Mouse (Mus musculus) WW6 (cell line): ENCODE measurements around the gene Fam186a.
"Not testable (repeated sequence)": the region's sequence is repeated elsewhere in the genome, so short reads cannot be mapped to it uniquely, and the experiment has no call there.

Experiments used
- DNase-seq: peaks from one replicate; pipeline ENCODE4 v3.0.0-alpha.2; 2013; ENCODE audit warnings: low read depth, low spot score

The Fam186a gene

DNA sequence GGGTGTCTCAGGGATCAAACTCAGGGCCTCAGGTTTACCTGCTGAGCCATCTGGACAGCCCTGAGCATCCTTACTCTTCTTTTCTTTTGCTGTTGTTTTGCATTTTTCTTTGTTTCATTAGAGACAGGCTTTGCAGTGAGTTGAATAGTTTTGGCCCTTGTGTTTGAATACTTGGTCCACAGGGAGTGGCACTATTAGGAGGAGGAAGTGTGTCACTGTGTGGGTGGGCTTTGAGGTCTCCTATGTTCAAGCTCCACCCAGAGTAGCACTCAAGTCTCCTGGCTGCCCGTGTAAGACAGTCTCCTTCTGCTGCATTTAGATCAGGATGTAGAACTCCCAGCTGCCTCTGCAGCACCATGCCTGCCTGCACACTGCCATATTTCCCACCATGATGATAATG is 32.4 kb downstream of the Fam186a start:
- no peak for DNase-seq

DNA sequence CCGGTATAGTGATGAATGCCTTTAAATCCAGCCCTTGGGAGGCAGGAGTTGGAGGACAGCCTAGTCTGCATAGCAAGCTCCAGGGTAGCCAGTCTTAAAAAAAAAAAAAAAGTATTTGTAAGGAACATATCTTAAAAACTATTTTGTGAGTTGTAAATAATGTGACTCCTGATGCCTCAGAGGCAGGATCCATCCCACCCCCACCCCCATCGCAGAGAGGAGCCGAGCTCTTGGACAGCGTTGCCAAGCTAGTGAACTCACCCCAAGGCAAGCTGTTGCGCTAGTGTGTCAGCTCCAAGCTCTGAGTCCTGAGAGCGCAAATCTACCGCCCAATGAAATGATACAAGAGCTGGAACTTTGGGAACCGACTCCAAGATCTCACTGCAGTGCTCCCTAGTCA is 35.6 kb downstream of the Fam186a start:
- DNase-seq: no peak

DNA sequence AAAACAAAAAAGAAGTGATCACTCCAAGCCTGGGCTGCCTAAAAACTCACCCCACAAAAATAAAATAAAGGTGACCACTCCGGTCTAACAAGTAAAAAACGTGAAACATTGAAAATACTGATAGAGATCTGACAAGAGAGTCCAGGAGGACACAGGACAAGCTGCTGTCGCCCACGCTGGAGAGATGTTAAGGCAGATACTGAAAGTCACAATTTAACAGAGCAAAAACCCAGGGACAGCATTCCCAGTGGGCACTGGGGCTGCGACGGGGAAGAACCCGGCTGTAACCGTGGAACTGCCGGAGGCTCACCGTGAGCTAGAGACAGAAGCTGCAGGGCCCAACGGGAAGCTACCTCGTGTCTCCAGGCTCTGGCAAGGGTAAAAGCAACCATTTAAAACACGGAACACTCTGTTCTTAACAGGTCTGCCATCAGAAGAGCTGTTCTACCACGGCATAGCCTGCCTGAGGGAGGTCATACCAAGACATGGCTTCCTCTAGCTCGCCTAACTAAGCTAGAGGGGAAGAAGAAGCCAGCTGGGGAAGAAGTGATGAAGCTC is 47.2 kb downstream of the Fam186a start:
- DNase-seq: no peak

DNA sequence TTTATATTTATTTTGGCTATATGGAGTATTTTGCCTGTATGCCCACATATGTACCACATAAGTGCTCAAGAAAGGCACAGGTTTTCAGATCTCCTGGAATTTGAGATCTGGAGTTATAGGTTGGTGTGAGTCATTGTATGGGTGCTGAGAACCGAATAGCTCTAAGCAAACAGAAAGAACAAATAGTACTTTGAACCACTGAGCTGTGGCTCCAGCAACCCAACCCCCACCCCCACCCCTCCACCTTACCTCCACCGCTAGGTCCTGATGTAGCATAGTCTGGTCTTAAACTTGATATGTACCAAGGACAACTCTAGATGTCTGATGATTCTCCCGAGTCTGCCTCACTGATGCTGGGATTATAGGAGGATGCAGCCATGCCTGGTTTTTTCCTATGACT is 49.6 kb downstream of the Fam186a start:
- DNase-seq: no peak

DNA sequence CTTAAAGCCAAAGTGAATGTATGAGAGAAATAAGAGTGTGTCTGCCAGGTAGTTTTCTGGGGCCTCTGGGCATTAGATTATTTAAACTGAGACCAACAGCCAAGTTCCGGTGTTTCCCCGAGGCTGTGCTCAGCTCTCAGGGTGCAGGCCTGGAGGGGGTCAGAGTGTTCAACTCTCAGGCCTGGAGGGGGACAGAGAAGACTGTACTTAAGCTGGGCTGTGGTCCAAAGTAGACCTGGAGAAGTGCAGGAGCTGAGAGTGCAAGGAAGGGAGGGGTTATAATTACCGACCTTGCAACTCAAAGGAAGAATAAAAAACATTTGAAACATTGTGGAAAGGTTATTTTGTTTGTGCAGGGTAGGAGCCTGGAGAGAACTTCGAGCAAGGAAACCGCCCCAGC is 52.2 kb downstream of the Fam186a start:
- DNase-seq: no peak

DNA sequence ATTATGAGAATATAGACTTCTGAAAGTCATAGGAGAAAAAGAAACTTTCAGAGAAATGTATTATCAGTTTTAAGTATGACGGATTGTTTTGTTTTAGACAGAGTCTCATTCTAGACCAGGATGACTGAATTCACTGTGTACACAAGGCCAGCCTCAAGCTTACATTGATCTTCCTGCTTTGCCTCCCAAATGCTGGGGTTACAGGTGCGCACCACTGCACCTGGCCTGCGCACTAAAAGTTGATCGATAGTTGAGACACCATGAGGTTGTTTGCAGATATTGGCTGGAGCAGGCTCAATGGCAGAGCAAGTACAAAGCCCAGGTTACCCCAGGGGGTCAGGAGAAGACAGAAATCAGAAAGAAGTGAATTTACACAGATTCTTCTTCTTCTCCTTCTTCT is 55.1 kb downstream of the Fam186a start:
- DNase-seq: no peak

DNA sequence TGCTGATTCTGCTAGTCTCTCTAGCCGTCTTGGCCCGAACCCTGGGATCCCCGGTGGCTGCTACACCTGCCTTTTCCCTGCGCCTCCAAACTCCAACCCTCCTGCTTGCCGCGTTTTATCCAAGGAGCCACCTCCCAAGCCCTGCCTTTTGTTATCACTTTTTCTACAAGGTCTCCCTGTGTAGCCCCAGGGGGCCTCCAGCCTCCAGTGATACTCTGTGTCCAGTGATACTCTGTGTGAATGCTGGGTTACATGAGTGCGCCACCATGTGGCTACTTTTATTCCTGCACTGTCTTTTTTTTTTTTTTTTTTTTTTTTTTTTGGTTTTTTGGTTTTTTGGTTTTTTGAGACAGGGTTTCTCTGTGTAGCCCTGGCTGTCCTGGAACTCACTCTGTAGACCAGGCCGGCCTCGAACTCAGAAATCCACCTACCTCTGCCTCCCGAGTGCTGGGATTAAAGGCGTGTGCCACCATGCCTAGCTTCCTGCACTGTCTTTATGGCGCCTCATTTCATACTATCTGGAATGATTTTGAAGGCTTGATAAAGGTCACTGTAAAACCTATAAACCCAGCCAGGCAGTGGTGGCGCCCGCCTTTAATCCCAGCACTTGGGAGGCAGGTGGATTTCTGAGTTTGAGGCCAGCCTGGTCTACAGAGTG is 57.4 kb downstream of the Fam186a start:
- DNase-seq: peak; percentile 57

DNA sequence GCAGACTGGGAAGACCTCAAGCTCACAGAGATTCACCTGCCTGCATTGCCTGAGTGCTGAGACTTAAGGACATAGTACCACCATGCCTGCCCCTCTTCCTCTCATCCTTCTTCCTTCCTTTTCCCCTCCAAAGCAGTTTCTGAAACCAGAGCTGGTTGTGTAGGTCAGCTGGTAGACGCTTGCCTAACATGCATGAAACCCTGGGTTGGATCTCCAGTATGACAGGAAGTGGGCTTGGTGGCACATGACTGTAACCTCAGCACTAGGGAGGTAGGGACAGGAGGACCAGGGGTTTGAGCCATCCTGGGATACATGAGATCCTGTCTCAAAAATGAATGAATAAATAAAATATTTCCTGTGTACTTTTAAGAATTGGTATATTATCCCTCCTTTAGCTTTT is 59.3 kb downstream of the Fam186a start:
- DNase-seq: no peak

DNA sequence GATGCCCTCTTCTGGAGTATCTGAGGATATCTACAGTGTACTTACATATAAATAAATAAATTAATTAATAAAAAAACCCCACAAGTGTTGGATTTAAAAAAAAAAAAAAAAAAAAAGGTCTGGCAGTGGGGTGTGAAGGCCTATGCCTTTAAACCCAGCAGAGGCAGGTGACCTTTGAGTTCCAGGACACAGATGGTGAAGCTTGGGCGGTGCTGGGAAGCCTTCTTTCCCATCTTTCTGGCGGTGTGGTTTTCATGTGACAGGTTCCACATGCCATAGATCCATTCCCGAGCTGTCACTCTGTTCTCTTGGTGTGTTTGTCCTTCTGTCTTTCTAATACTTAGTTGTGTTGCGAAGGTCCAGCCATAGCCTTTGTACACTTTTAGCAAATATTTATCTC is 59.8 kb downstream of the Fam186a start:
- DNase-seq: no peak

DNA sequence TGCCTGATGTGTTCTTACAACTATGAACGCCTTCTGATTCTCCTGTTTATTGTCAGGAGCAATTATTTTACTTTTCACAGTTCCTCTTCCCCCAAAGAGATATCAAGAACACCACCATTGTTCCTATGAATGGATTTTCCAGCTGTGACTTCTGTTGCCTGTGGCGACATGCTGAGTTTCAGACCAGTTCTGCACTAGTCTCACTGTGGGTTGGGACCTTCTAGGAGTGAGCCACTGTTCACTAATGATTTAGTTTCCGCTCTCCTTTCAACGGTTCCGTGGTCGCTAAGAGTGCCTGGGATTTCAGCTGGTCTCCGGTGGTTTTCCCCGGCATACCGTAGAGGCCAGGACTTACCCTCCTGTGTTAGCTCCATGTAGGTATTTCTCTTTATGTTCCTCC is 62.0 kb downstream of the Fam186a start:
- no peak for DNase-seq

DNA sequence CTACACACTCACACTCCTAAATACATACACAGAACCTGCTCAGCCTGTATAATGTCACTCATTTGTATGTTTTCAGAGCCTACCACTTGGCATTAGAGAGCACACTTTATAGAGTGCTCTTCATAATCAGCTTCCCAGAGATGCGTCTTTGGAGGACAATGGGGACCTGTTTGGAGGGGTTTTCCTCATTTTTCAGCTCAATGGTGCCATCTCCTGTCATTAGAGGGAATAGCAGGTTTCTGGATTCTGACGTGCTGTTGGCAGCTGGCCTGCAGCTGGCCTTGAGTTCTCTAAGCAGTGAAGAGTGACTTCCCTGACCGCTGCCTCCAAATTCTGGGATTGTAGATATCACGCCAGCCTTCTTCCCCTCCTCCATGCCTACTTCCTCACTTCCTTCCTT is 62.5 kb downstream of the Fam186a start:
- peak; percentile 40 for DNase-seq

DNA sequence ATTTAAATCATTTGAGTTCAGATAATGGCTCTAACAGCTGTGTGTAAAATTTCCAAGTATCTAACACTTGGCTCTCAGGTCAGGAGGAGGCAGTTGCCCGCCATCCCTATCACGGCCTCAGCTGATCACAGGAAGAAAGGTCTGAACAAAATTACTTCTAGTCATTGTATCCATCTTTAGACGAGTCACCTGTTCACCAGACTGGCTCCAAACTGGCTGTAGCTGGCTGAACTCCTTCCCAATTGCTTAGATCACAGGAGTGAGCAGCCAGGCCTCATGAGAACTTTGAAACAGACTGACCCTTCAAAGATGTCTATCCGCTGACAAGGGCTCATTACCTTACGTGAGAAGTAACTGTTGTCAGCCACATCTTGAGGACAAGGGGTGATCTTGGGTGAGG is 63.6 kb downstream of the Fam186a start:
- DNase-seq: no peak

DNA sequence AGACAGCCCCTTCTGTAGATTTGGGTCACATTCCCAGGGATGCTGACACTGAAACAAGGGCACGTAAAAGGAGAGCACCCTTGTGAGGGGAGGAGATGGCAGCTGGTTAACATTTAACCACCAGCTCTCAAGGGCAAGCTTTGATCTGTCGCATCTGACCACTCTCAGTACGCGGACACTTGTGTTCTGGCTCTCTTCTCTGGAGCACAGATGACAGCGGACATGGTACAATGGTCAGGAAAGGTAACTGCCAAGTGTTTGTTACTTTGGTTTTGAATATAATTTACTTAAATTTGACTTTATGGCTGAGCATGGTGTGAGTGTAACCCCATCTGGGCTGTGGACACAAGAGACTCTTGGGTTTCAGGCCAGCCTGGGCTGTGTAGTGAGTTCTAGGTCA is 64.1 kb downstream of the Fam186a start:
- no peak for DNase-seq

DNA sequence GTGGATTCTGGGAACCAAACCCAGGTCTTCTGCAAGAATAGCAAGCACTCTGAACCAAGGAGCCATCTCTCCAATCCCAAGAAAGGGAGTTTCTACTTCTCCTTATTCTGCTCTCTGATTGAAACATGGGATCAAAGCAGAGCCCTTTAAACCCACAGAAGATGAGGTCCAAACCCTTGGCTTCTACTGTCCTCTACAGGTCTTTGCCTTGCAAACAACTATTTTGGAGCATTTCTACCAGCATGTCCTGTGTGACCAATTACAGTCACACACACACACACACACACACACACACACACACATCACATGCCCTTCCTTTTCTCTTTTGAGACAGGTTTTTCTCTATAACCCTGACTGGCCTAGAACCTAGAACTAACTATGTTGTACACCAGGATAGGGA is 70.2 kb downstream of the Fam186a start:
- DNase-seq: no peak

DNA sequence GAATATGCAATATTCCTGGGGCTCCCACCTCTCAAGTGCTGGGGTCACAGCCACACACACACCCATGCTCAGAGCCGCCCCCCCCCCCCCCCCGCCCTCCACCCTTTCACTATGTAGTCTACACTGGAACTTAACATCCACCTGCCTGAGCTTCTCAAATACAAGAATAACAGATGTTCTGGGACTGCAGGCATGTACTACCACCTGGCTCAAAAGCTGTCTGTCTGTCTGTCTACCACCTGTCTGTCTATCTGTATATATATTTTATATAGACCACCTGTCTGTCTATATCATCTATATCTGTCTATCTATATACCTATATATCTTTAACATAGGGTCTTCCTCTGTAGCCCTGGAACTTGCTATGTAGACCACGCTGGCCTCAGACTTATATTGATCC is 75.5 kb downstream of the Fam186a start:
- no peak for DNase-seq

DNA sequence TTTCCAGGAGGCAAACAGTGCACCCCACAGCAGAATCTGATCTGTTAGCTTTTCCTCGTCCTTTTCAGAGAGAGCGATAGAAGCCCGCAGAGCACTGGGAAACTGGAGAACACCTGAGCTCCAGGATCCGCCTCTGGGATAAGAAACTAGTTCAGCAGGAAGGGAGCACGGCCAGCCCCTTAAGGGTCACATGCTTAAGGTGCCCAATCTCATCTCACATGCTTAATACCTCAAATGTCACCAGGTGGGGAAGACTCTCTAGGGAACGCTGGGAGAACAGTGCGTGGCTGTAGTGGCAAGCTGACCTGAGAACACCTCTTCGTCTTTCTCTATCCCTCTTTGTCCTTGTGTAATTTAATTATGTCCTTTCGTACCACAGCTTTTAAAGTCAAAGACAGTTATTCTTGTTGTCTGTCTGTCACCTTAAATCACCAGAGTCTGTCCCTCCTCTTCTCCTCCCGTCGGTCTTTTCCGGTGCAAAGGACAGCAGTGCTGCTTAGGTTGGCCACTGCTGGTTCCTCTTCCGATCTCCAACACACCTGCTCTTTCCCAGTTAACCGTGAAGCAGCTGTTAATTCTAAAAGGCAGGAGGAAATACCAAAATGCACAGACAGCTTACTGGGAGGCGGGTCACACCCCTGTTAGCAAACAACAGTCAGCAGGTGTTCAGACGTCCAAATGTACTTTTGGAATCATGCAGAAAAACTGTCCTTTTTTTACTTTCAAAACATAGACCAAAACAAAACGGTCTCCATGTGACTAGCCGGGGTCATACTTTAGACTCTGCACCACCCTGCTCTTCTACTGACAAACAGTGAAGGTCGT is 76.2 kb downstream of the Fam186a start:
- DNase-seq: no peak

DNA sequence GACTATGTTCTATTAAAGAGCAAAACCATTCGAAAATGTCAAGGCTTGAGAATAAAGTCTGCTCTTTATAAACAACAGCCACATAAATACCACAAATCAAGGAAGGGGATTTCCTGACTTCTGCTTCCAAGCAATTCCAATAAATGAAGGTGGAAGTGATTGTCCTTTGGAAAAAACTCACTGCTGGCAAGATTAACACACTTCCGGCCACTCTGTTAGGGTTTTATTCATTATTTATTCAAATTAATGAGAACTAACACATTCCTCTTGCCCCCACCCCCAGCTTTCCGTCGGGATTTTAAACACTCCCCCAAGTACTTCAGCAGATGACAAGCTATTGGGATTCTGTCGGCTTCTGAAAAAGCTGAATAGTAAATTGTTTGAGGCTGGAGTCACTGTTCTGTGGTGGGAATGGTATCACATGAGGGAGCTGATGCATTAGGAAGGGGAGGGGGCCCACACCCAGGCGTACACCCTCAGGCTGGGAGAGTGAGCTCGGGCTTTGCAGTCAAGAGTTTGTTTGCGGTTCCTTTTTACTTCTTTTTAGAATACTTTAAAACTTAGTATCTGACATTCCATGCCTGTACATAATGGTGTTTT is 77.5 kb downstream of the Fam186a start:
- no peak for DNase-seq

DNA sequence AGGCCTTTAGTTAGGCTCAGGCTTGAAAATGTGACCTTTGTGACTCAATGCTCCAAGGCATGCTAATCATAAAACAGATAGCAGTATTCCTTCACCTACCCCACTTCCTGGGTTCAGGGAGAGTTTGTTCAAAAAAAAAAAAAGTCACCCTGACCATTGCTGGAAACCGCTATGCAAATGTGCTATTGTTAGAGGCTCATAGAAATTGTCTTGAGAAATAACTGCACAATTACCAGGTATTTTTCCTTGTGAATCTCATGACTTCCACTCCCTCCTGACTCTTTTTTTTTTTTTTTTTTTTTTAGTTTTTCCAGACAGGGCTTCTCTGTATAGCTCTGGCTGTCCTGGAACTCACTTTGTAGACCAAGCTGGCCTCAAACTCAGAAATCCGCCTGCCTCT is 79.7 kb downstream of the Fam186a start:
- not testable (repeated sequence) for DNase-seq

DNA sequence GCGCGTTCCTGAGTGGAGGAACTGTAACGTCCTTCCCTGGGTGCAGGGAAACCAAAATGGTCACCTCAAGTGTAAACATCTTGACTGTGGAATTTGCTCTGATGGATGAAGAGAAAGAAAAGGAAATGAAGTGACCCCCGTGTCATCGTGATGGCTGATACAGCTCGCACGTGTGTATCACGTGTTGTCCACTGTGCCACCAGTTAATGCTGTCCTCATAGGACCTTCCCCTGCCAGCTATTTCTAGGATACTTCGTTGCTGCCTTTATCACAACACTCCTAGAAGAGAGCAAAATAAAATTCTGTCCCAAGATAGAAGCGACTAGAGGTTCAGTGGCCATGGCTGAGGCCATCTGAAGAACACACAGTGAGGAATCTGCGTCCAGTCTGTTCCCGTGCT is 82.8 kb downstream of the Fam186a start:
- DNase-seq: no peak

DNA sequence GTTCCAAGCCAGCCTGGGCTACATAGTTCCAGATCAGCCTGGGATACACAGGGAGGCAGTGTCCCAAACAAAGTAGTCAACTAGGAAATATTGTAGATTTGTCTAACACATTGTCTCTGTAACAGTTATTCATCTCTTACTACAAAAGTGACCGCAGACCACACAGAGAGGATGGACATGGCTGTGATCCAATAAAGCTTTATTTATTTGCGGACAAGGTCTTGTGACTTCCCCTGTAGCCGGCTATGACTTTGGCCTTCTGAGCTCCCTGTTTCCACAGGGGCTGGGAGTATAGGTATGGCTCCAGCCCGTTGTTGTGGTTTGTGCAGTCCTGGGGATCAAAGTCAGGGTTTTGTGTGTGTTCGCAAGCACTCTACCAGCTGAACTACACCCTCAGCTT is 88.3 kb downstream of the Fam186a start:
- DNase-seq: no peak

DNA sequence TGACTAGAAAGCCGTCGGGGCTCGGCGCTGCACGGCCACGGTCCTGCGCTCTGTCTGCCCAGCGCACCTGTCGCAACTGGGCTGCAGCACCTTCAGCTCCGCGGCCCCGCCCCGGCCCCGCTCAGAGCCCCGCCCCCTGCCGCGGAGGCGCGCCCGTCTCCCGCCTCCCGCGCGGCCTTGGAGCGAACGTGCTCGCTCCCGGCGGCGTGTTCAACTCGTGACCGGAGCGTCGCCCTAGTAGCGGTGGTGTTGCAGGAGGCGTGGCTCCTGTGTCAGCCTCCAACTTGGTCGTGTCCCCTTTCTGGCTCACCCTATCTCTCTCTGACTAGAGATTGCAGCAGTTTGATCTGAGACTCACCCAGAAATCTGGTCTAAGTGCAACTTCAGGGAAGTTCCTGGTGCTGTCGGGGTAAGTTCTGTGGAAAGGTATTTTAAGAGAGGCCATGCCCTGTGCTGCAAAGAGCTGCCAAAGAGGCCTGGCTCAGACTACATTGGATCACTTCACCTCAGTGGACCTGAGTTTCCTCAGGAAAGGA is 91.5 kb downstream of the Fam186a start, which contains the start of gene Lima1:
Gene Lima1 (minus strand): TSS at position 123 of the 536 bp plus-strand sequence.
- DNase-seq: peak; percentile 77

DNA sequence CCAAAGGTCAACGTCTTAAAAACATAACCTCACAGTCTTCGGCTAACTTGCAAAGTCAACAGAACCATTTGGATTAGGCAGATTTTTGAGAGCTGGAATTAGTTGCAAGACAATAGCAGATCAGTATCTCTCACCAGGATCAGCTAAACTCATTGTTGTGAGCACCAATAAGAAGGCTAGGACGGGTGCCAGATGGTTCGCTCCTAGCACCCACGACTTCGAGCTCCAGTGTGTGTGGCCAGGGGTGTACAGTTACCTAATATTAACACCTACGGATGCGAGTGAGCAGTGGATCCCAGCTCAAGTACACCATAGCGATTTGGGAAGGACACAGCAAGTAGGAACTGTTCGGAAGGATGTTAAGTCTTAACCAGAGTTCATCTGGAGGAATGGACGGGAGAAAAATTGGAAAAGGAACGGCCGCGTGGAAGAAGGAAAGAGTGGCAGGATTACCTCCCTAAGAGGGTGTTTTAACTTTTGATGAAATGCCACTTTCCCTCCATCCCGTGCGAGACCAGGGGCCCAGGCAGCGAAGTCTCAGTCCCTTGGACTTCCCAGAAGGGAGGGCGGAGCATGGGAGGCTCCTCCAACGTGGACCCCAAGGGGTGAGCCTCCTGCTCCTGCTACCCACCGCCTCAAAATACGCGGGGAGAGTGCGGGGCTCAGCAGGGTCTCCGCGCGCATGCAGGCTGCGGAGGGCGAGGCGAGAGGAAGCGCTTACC is 92.1 kb downstream of the Fam186a start:
- no peak for DNase-seq
